Mouse (Mus musculus) inflammation-experienced regulatory T-cells (primary cell): ENCODE measurements around the gene Psme2. TPM values are rescaled to one million over a fixed set of nuclear protein-coding genes. Genes with fewer than 3 reads are reported as not detected.

Experiments used
- polyA plus RNA-seq, 2 experiments: library from polyadenylated mRNA; unstranded; fragments of 100-300 nt; shearing (Covaris generic); gene quantifications; one replicate each; pipeline ENCODE4 v1.2.1; 2017

Gene Psme2
- polyA plus RNA-seq, result 100 to 1,000 TPM; 686 to 830 TPM

GRCm38 (mm10) chr14:55590748-55591330 is at the start of gene Psme2:
Gene Psme2, minus strand, starts transcription at chr14:55591113.

GRCm38 (mm10) chr14:55637795-55638194 is 46.9 kb upstream of the Psme2 start, which contains the start of gene Gm49378:
Gene Gm49378, minus strand, starts transcription at chr14:55637895.

DNA sequence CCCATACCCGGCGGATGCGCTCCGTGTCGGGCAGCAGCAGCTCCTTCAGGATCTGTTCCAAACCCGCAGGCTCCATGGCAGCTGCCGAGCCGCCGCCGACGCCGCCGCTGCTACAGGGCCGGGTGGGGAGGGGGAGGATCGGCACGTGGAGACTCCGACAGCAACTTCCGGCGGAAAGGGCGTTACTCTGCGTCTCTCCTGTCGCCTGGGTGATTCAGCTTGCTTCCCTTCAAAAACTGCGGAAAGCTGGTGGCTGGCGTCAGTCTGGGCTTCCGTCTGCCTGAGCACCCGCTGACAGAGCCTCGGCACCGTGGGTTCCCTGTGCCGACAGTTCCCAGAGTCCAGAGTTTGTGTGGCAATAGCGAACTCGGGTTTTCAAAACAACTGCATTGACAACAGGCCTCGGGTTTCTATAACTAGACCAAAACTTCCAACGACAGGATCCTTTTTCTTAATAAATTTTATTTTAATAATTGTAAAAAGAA is 44.7 kb upstream of the Psme2 start, which contains the start of gene Ipo4:
TSS of gene Ipo4 (minus strand) at position 435 of the 485 bp plus-strand sequence.

GRCm38 (mm10) chr14:55617822-55618221 is 26.9 kb upstream of the Psme2 start, which contains the start of gene Rec8:
Gene Rec8, plus strand, starts transcription at chr14:55618037.

GRCm38 (mm10) chr14:55603271-55603632 is 12.3 kb upstream of the Psme2 start, which contains the start of gene Irf9:
Gene Irf9, plus strand, starts transcription at chr14:55603571.

DNA sequence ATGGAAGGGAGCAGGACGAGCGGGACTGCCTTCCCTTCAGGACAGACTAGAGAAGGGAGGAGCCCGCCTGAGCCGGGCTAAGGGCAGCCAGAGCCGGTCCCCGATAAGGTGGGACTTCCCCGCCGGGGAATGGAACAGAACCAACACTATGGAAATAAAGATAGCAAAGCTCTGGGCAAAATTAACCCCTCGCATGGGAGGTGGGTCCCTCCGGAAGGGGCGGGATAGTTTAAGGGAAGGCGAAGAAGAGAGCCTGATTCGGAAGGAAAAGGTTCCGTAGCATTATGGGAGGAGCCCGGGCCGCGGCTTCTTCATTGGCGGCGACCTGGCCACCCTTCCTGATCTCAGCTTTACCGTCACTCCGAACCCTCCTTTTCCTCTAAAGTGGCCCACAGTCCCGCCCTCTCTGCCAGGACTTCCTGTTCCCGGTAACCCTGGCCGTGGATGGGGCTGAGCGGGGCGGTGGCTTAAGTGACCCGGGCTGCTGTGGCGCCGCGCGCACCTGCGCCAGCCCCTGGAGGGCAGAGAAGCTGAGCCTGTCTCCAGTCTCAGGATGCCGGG is 498 bp upstream of the Psme2 start, which contains the start of gene Rnf31:
TSS of gene Rnf31 (plus strand) at position 378 of the 561 bp plus-strand sequence.

GRCm38 (mm10) chr14:55584702-55585565 is 6.0 kb downstream of the Psme2 start, which contains the start of gene Emc9:
Gene Emc9, minus strand, starts transcription at chr14:55585302.

GRCm38 (mm10) chr14:55577871-55578667 is 12.8 kb downstream of the Psme2 start, which contains the start of gene Psme1:
Gene Psme1, plus strand, starts transcription at chr14:55578123.

GRCm38 (mm10) chr14:55575302-55575701 is 15.6 kb downstream of the Psme2 start, which contains the start of gene Fitm1:
Gene Fitm1, plus strand, starts transcription at chr14:55575617.

GRCm38 (mm10) chr14:55560202-55561073 is 30.5 kb downstream of the Psme2 start, which contains the start of gene A730061H03Rik:
Gene A730061H03Rik, minus strand, starts transcription at chr14:55560406.

DNA sequence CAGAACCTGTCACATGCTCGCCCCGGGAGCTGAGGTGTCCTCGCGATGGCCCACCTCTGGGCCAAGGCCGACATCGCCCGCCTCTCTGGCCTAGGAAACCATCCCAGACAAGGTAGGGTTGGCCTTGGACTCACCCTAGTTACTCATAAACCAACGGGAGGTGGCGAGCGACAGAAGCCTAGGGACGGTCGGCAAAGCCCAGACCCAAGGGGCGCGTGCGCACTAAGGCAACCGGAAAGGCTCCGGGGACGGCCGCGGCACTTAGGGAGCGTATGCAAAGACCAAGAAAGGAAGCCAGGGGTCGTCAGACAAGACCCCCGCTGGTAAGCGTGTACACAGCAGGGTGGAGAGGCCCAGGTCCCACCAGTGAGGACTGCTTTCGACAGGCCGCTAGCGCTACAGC is 31.1 kb downstream of the Psme2 start, which contains the start of gene Dcaf11:
TSS of gene Dcaf11 (plus strand) at position 208 of the 403 bp plus-strand sequence.

DNA sequence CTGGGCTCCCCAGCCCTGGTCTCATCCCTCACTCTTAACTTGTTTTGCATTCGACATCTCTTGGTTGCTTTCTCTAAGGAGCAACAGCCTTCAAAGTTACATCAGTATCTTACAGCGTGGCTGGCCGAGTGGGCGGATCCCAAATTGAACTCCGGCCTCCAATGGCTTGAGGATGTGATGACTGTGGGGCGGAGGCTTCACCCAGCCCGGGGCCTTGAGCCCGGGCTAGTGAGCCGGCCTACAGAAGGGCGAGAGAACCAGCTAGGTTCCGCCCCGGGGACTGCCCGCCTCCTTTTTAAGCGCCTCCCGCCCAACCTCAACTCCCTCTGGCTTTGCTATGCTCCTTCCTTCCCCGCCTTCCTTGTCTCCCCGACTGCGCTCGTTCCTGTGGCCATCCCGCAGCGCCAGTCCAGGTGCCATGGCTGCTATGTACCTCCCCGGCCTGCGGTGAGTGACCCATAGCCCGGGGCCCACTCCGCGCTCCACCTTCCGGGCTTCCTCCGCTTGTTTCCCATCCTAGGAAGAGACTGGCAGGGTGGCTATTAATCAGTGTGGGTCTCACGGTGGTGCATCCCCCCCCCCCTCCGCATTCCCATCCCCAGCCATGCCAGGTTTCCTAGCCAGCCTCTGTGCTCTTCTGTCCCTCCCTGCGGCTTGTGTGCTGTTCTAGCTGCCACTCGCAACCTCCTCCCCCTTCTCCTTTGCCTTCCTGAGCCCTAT is 50.7 kb downstream of the Psme2 start, which contains the start of gene Pck2:
TSS of gene Pck2 (plus strand) at position 200 of the 720 bp plus-strand sequence.

Other genes starting within 250 kb of the Psme2 start
- gene Dhrs4, start 112.4 kb downstream of the Psme2 start, polyA plus RNA-seq, result 10 to 100 TPM; 35.9 to 39.8 TPM
- 1 to 10 TPM in 1 of 2 experiments, under 1 TPM in 1; 0.57 to 3.5 TPM for gene Carmil3, start 100.5 kb downstream of the Psme2 start, polyA plus RNA-seq
- 1 to 10 TPM in 1 of 2 experiments, under 1 TPM in 1; 0.18 to 1.1 TPM for gene Cpne6, start 80.7 kb downstream of the Psme2 start, polyA plus RNA-seq
- 1 to 10 TPM in 1 of 2 experiments, under 1 TPM in 1; 0.36 to 1.6 TPM for gene Nrl, start 66.1 kb downstream of the Psme2 start, polyA plus RNA-seq
- gene Pck2, start 50.8 kb downstream of the Psme2 start, polyA plus RNA-seq, result 10 to 100 TPM; 21.5 to 51.6 TPM
- 100 to 1,000 TPM; 141 to 145 TPM for gene Dcaf11, start 31.1 kb downstream of the Psme2 start, polyA plus RNA-seq
- 1 to 10 TPM; 4.4 to 6.9 TPM for gene A730061H03Rik, start 30.7 kb downstream of the Psme2 start, polyA plus RNA-seq
- gene Fitm1, start 15.5 kb downstream of the Psme2 start, polyA plus RNA-seq, result not detected
- 1,000 to 10,000 TPM; 1,004 to 1,125 TPM for gene Psme1, start 13.0 kb downstream of the Psme2 start, polyA plus RNA-seq
- gene Emc9, start 5.8 kb downstream of the Psme2 start, polyA plus RNA-seq, result 10 to 100 TPM; 32.7 to 34.1 TPM
- gene Rnf31, start 595 bp upstream of the Psme2 start, polyA plus RNA-seq, result 10 to 100 TPM; 61.0 to 75.2 TPM
- 100 to 1,000 TPM; 149 to 175 TPM for gene Irf9, start 12.5 kb upstream of the Psme2 start, polyA plus RNA-seq
- gene Rec8, start 26.9 kb upstream of the Psme2 start, polyA plus RNA-seq, result 10 to 100 TPM in 1 of 2 experiments, 1 to 10 TPM in 1; 2.7 to 16.9 TPM
- 10 to 100 TPM; 50.2 to 65.2 TPM for gene Ipo4, start 44.8 kb upstream of the Psme2 start, polyA plus RNA-seq
- gene Gm49378, start 46.8 kb upstream of the Psme2 start, polyA plus RNA-seq, result 1 to 10 TPM; 1.4 to 3.0 TPM
- 10 to 100 TPM; 73.1 to 82.7 TPM for gene Tm9sf1, start 52.7 kb upstream of the Psme2 start, polyA plus RNA-seq
- gene Tssk4, start 59.1 kb upstream of the Psme2 start, polyA plus RNA-seq, result 1 to 10 TPM; 1.4 to 2.1 TPM
- 100 to 1,000 TPM in 1 of 2 experiments, 10 to 100 TPM in 1; 97.3 to 101 TPM for gene Mdp1, start 69.4 kb upstream of the Psme2 start, polyA plus RNA-seq
- gene Gmpr2, start 80.8 kb upstream of the Psme2 start, polyA plus RNA-seq, result 10 to 100 TPM; 41.6 to 61.3 TPM
- 100 to 1,000 TPM; 358 to 380 TPM for gene Nedd8, start 81.0 kb upstream of the Psme2 start, polyA plus RNA-seq
- gene Tinf2, start 90.7 kb upstream of the Psme2 start, polyA plus RNA-seq, result 10 to 100 TPM; 57.8 to 66.2 TPM
- gene Tgm1, start 122.8 kb upstream of the Psme2 start, polyA plus RNA-seq, result under 1 TPM; 0.14 to 0.76 TPM
- 10 to 100 TPM; 54.5 to 89.6 TPM for gene Rabggta, start 131.2 kb upstream of the Psme2 start, polyA plus RNA-seq
- 10 to 100 TPM; 21.9 to 45.9 TPM for gene Dhrs1, start 154.6 kb upstream of the Psme2 start, polyA plus RNA-seq
- gene Nop9, start 154.6 kb upstream of the Psme2 start, polyA plus RNA-seq, result 10 to 100 TPM; 45.0 to 53.1 TPM
- not detected for gene Cideb, start 167.3 kb upstream of the Psme2 start, polyA plus RNA-seq
- gene Ltb4r2, start 170.3 kb upstream of the Psme2 start, polyA plus RNA-seq, result 1 to 10 TPM in 1 of 2 experiments, under 1 TPM in 1; 0.35 to 1.1 TPM
- gene Ltb4r1, start 174.8 kb upstream of the Psme2 start, polyA plus RNA-seq, result 10 to 100 TPM in 1 of 2 experiments, 1 to 10 TPM in 1; 1.2 to 10.9 TPM
- under 1 TPM; 0.04 to 0.45 TPM for gene Adcy4, start 193.0 kb upstream of the Psme2 start, polyA plus RNA-seq
- 10 to 100 TPM; 62.4 to 75.6 TPM for gene Ripk3, start 197.8 kb upstream of the Psme2 start, polyA plus RNA-seq
- 1 to 10 TPM in 1 of 2 experiments, not detected in 1; 1.6 TPM for gene Nfatc4, start 232.0 kb upstream of the Psme2 start, polyA plus RNA-seq